Mouse (Mus musculus): ENCODE measurements around the gene Sorbs2.

Gene Sorbs2

GRCm38 (mm10) chr8:45751512-45752502 is 244.2 kb downstream of the Sorbs2 start:
- in situ Hi-C loops (cut with MboI) = no loop called here

- in situ Hi-C loops (cut with MboI) = no loop called here
Observed at GRCm38 (mm10) chr8:45755482-45755881, 247.9 kb downstream of the Sorbs2 start.

GRCm38 (mm10) chr8:45755972-45756371 is 248.4 kb downstream of the Sorbs2 start:
- in situ Hi-C loops (cut with MboI) = no loop called here

- in situ Hi-C loops (cut with MboI) = no loop called here
Observed at GRCm38 (mm10) chr8:45760622-45761021, 253.0 kb downstream of the Sorbs2 start.

DNA sequence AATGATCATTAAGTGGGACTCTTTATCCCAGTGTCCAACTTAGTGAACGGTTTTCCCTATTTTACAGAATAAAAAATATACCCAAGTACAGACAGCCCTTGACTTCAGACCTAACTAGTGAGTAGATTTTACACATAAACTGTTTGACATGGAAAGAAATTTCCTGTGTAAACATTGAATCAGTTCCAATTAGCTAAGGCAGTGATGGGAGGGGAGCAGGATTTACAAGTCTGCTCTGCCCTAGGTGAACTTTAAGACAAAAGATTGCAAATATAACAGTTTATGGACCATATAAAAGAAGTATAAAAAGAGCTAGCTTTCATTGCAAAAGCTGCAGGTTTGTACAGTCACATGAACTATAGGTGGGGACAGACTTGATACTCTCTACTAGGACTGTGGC is 253.5 kb downstream of the Sorbs2 start:
- in situ Hi-C loops (cut with MboI) = no loop called here

GRCm38 (mm10) chr8:45762982-45763689 is 255.5 kb downstream of the Sorbs2 start:
- in situ Hi-C loops (cut with MboI) = no loop called here

DNA sequence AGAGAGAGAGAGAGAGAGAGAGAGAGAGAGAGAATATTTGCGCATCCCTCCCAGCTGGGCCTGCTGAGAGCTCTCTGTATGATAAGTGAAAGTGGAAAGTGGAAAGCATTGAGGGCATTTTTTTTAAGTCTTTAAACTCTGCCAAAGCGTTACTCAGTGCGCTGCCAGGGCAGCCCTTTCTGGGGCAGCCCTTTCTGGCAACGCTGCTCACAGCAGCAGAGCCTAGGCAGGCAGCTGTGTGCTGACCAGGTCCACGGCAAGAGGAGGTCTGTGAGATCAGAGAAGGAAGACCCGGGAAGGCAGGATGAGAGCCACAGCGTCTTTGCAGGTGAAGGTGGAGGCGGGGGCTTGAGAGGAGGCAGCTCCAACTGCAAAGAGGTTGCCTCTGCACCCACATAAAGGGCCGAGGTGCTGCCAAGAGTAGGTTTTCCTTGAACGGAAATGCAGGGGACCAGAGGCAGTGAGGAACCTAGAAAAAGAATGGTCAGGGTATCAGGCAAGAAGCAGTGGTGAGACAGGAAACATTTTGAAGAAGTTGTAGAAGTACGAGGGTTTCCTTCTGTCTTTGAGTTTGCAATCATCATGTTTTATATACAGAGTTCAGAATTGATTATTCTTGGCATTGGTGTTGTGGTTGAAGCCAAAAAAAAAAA is 256.2 kb downstream of the Sorbs2 start:
- in situ Hi-C loops (cut with MboI) = no loop called here

DNA sequence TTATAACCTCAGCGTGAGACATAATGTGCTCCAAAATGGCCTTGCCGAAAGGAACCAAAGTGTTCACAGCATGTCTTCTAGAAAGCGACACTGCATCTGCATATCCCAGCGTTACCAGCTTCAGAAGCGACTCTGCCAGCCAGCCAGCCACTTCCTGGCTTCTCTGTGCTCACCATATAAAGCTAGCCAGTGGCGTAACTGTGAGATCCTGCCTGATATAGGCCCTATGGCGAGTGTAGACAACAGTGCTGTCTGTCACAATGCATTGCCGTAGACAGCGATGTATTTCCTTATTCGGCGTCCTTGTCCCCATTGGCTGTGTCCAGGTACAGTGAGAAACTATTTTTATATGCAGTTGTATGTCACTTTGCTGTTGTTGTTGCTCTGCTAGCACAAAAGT is 258.6 kb downstream of the Sorbs2 start:
- in situ Hi-C loops (cut with MboI) = no loop called here

DNA sequence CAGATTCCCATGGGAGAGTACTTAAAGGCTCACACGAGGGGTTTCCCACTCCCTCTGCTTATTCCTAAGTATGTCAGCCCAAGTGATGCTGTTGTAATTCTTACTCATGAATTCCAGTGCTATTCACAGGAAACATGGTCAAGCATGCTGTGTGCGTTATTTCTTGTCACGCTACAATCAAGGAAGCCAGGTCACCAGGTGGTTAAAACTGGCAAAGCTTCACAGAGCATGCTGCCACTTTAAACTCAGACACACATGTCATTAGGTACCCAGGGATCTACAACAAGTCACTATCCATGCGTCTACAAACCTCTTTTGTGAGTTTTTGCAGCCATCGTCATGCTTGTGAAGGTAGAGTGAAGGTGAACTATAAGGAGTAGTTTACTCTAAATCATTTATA is 267.3 kb downstream of the Sorbs2 start:
- in situ Hi-C loops (cut with MboI) = loop anchor here (25.0 kb wide), 1 partner anchor 313 kb away; no protein-coding TSS in a partner anchor

DNA sequence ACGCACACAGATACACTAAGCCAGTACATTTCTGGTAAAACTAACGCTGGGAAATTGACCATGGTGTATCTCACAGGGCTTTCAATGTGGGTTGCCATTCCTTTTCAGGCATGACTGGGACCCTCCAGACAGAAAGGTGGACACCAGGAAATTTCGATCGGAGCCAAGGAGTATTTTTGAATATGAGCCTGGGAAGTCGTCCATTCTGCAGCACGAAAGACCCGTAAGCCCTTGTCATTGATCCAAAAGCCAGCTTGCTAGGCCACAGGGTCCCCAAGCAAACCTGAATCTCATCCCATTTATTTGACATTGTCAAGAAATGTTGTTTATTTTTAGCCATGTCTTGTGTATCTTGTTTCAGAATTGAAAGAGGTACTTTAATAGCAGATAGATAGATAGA is 267.9 kb downstream of the Sorbs2 start:
- in situ Hi-C loops (cut with MboI) = loop anchor here (25.0 kb wide), 1 partner anchor 313 kb away; no protein-coding TSS in a partner anchor

GRCm38 (mm10) chr8:45776366-45776765 is 268.8 kb downstream of the Sorbs2 start:
- in situ Hi-C loops (cut with MboI) = loop anchor here (25.0 kb wide), 1 partner anchor 314 kb away; no protein-coding TSS in a partner anchor

GRCm38 (mm10) chr8:45776977-45777376 is 269.4 kb downstream of the Sorbs2 start:
- in situ Hi-C loops (cut with MboI) = loop anchor here (25.0 kb wide), 1 partner anchor 315 kb away; no protein-coding TSS in a partner anchor

GRCm38 (mm10) chr8:45780585-45780984 is 273.0 kb downstream of the Sorbs2 start:
- in situ Hi-C loops (cut with MboI) = loop anchor here (25.0 kb wide), 1 partner anchor 318 kb away; no protein-coding TSS in a partner anchor

GRCm38 (mm10) chr8:45788610-45789009 is 281.0 kb downstream of the Sorbs2 start:
- in situ Hi-C loops (cut with MboI) = loop anchor here (25.0 kb wide), 1 partner anchor 326 kb away; no protein-coding TSS in a partner anchor

DNA sequence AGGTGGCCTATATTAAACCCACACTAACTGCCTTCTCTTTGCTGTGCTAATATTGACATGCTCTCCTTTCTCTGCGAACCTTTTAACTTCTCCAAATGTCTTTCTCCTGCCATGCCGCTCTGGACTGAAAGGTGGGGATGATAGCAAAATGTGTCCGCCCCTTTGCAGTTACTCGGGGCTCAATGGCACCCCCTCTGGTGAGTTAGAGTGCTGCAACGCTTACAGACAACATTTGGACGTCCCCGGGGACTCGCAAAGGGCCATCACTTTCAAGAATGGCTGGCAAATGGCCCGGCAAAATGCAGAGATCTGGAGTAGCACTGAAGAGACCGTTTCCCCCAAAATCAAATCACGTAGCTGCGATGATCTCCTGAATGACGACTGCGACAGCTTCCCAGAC is 287.3 kb downstream of the Sorbs2 start:
- in situ Hi-C loops (cut with MboI) = loop anchor here (25.0 kb wide), 1 partner anchor 333 kb away; no protein-coding TSS in a partner anchor

GRCm38 (mm10) chr8:45796331-45796740 is 288.7 kb downstream of the Sorbs2 start:
- in situ Hi-C loops (cut with MboI) = loop anchor here (25.0 kb wide), 1 partner anchor 334 kb away; no protein-coding TSS in a partner anchor

DNA sequence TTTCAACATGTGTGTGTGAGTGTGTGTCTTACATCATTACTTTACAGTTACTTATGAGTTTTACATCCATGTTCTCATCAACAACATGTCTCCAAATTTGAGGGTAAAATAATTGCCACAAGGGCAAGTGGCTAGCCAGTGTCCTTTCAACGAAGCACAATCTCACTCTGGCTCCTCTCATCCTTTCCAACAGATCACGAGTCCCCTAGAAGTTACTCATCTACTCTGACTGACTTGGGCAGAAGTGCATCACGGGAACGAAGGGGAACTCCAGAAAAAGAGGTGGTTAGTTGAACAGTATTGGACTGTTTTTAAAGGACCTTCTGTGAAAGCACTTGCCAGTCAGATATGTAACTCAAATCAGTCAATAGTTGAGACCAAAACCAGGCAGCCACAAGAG is 291.9 kb downstream of the Sorbs2 start:
- in situ Hi-C loops (cut with MboI) = loop anchor here (25.0 kb wide), 1 partner anchor 337 kb away; no protein-coding TSS in a partner anchor

DNA sequence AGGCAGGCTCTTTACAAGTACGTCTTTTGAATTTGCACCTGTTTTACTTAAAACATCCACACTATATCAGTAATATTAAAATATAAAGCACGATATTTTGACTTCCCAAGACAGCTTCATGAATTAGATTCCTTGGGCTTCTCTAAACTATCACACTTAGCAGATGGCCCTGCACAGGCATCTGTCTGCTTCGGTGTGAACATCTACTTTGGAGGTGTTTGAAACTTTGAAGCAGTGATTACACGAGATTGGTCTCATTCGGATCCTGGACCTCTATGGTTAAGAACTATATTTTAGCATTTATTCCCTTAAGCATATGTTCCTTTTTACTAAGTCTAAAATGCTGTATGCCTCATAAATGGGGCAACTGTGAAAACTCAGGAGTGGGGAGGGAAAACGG is 301.0 kb downstream of the Sorbs2 start:
- in situ Hi-C loops (cut with MboI) = no loop called here

- in situ Hi-C loops (cut with MboI) = loop anchor here (5.0 kb wide), 1 partner anchor 120 kb away; no protein-coding TSS in a partner anchor
Observed at GRCm38 (mm10) chr8:45816765-45817426, 309.3 kb downstream of the Sorbs2 start.

DNA sequence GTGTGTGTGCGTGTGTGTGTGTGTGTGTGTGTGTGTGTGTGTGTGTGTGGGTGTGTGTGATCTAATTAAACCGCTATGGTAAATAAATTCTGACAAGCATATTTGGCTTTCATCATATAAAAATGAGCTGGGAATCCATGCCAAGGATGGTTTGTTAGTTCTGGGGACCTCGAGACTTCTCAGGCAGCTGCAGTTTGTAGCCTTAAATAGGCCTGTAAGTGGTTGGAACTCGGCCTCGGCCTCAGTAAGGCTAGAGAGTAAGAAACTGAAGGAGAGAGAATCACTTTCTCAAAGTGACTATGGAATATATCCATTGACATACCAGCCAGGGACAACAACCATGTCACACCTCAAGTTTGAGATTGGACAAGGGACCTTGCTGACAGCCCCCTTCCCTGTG is 314.1 kb downstream of the Sorbs2 start:
- in situ Hi-C loops (cut with MboI) = no loop called here

- in situ Hi-C loops (cut with MboI) = no loop called here
Observed at GRCm38 (mm10) chr8:45829985-45830548, 322.5 kb downstream of the Sorbs2 start.

Data from mature B cell (primary cell).